Mouse (Mus musculus) hindbrain, embryonic 10.5 days (tissue): ENCODE measurements at regions not wholly inside any gene's neighbourhood (a gene's known extent, or its start where the extent isn't known, plus 50 kb on each side); places are given as distances from the start of the nearest gene placed in this dataset.

ENCODE experiments used
- DNase-seq: peaks from one replicate; pipeline ENCODE4 v3.0.0-alpha.2; 2017; ENCODE audit warnings: low spot score
- H3K27ac ChIP-seq: fragments of 300-500 bp; sonication (generic); 2 replicates; pipeline ENCODE4 v1.5.1; 2016; ENCODE audit warnings: mild to moderate bottlenecking, moderate library complexity
- H3K27me3 ChIP-seq: fragments of 300-500 bp; sonication (generic); 2 replicates; pipeline ENCODE4 v1.6.1; 2016; ENCODE audit warnings: mild to moderate bottlenecking; ENCODE audit not compliant: poor library complexity, insufficient read depth, severe bottlenecking
- H3K36me3 ChIP-seq: fragments of 300-500 bp; sonication (generic); 2 replicates; pipeline ENCODE4 v1.6.1; 2016; ENCODE audit warnings: mild to moderate bottlenecking, moderate library complexity
- H3K4me1 ChIP-seq: fragments of 300-500 bp; sonication (generic); replicated peaks from 2 replicates; pipeline ENCODE4 v1.6.1; 2016; ENCODE audit warnings: mild to moderate bottlenecking
- H3K4me3 ChIP-seq: fragments of 300-500 bp; sonication (generic); 2 replicates; pipeline ENCODE4 v1.5.1; 2016; ENCODE audit warnings: mild to moderate bottlenecking, moderate library complexity
- H3K9me3 ChIP-seq: fragments of 300-500 bp; sonication (generic); 2 replicates; pipeline ENCODE4 v1.6.1; 2016; ENCODE audit warnings: mild to moderate bottlenecking, moderate library complexity
- WGBS: fragments of 180-500 bp; shearing (Covaris S2); methylation state at CpG from one replicate; pipeline ENCODE4 v1.1.7; 2016; 5-methylcytosine and 5-hydroxymethylcytosine counted together

GRCm38 (mm10) chr6:93548311-93548710 lies 605.0 kb upstream of the Adamts9 start:
- DNase-seq = no peak
- H3K4me3 ChIP-seq = no peak overlapping the region
- H3K27ac ChIP-seq = no peak overlapping the region
- H3K9me3 ChIP-seq = no peaks in the 10 kb centered on the region
- no peaks in the 10 kb centered on the region for H3K4me1 ChIP-seq
- H3K27me3 ChIP-seq = no peaks in the 10 kb centered on the region
- H3K36me3 ChIP-seq = no peaks in the 10 kb centered on the region
- 86% methylated on average over 2 of the region's 2 CpGs for WGBS

GRCm38 (mm10) chr6:93544246-93544645 lies 601.0 kb upstream of the Adamts9 start:
- no peak overlapping the region for H3K4me3 ChIP-seq
- H3K4me1 ChIP-seq = no peaks in the 10 kb centered on the region; the same call in 1 of the 2 replicates
- DNase-seq = no peak
- H3K27me3 ChIP-seq = no peaks in the 10 kb centered on the region
- no peak overlapping the region for H3K27ac ChIP-seq
- H3K9me3 ChIP-seq = no peaks in the 10 kb centered on the region
- H3K36me3 ChIP-seq = no peaks in the 10 kb centered on the region
- WGBS = 39% methylated on average over 1 of the region's 1 CpGs

GRCm38 (mm10) chr6:93543354-93544129 lies 600.2 kb upstream of the Adamts9 start:
- Histone ChIP-seq H3K9me3 (no peaks in the 10 kb centered on the region), H3K27me3 (no peaks in the 10 kb centered on the region), H3K4me3 (no peak overlapping the region), H3K27ac (no peak overlapping the region), H3K4me1 (no peaks in the 10 kb centered on the region; the same call in 1 of the 2 replicates), H3K36me3 (no peaks in the 10 kb centered on the region)
- 68% methylated on average over 15 of the region's 15 CpGs for WGBS
- DNase-seq = no peak

- Histone ChIP-seq H3K27ac (no peak overlapping the region), H3K9me3 (no peaks in the 10 kb centered on the region), H3K4me1 (no peaks in the 10 kb centered on the region; the same call in 1 of the 2 replicates), H3K4me3 (no peak overlapping the region), H3K27me3 (no peaks in the 10 kb centered on the region), H3K36me3 (no peaks in the 10 kb centered on the region)
- DNase-seq = no peak
- 93% methylated on average over 1 of the region's 1 CpGs for WGBS
Observed at GRCm38 (mm10) chr6:93539583-93539982, 596.3 kb upstream of the Adamts9 start.

- no peak overlapping the region for H3K27ac ChIP-seq
- no peak overlapping the region for H3K4me3 ChIP-seq
- no peak for DNase-seq
- H3K9me3 ChIP-seq = no peaks in the 10 kb centered on the region
- no peaks in the 10 kb centered on the region for H3K36me3 ChIP-seq
- no peaks in the 10 kb centered on the region for H3K27me3 ChIP-seq
- 70% methylated on average over 4 of the region's 4 CpGs for WGBS
- H3K4me1 ChIP-seq = no peaks in the 10 kb centered on the region; the same call in 1 of the 2 replicates
Observed at GRCm38 (mm10) chr6:93539171-93539570, 595.9 kb upstream of the Adamts9 start.

GRCm38 (mm10) chr6:93537971-93538370 lies 594.7 kb upstream of the Adamts9 start:
- Histone ChIP-seq H3K27ac (no peak overlapping the region), H3K9me3 (no peaks in the 10 kb centered on the region), H3K4me1 (no peaks in the 10 kb centered on the region; the same call in 1 of the 2 replicates), H3K4me3 (no peak overlapping the region), H3K27me3 (no peaks in the 10 kb centered on the region), H3K36me3 (no peaks in the 10 kb centered on the region)
- 76% methylated on average over 1 of the region's 1 CpGs for WGBS
- no peak for DNase-seq

GRCm38 (mm10) chr6:93537126-93537525 lies 593.8 kb upstream of the Adamts9 start:
- no peaks in the 10 kb centered on the region; the same call in 1 of the 2 replicates for H3K4me1 ChIP-seq
- DNase-seq = no peak
- H3K27me3 ChIP-seq = no peaks in the 10 kb centered on the region
- WGBS = 82% methylated on average over 1 of the region's 1 CpGs
- H3K9me3 ChIP-seq = no peaks in the 10 kb centered on the region
- no peaks in the 10 kb centered on the region for H3K36me3 ChIP-seq
- H3K27ac ChIP-seq = no peak overlapping the region
- no peak overlapping the region for H3K4me3 ChIP-seq

GRCm38 (mm10) chr6:93513818-93514217 lies 570.5 kb upstream of the Adamts9 start:
- no peaks in the 10 kb centered on the region for H3K9me3 ChIP-seq
- no peaks in the 10 kb centered on the region for H3K27me3 ChIP-seq
- no peaks in the 10 kb centered on the region for H3K4me1 ChIP-seq
- DNase-seq = no peak
- no peak overlapping the region for H3K4me3 ChIP-seq
- WGBS = 92% methylated on average over 2 of the region's 2 CpGs
- H3K36me3 ChIP-seq = no peaks in the 10 kb centered on the region
- H3K27ac ChIP-seq = no peak overlapping the region

GRCm38 (mm10) chr6:93509857-93510256 lies 566.6 kb upstream of the Adamts9 start:
- H3K9me3 ChIP-seq = no peaks in the 10 kb centered on the region
- peak; percentile 5 for DNase-seq
- H3K27me3 ChIP-seq = no peaks in the 10 kb centered on the region
- no peak overlapping the region for H3K27ac ChIP-seq
- H3K4me3 ChIP-seq = no peak overlapping the region
- 31% methylated on average over 1 of the region's 1 CpGs for WGBS
- no peaks in the 10 kb centered on the region for H3K36me3 ChIP-seq
- no peaks in the 10 kb centered on the region for H3K4me1 ChIP-seq

- Histone ChIP-seq H3K27ac (no peak overlapping the region), H3K36me3 (no peaks in the 10 kb centered on the region), H3K27me3 (no peaks in the 10 kb centered on the region), H3K4me1 (no peaks in the 10 kb centered on the region), H3K4me3 (no peak overlapping the region), H3K9me3 (no peaks in the 10 kb centered on the region)
- DNase-seq = no peak
- 75% methylated on average over 4 of the region's 4 CpGs for WGBS
Observed at GRCm38 (mm10) chr6:93497824-93498223, 554.5 kb upstream of the Adamts9 start.

- H3K27ac ChIP-seq = no peak overlapping the region
- no peak for DNase-seq
- WGBS = 78% methylated on average over 2 of the region's 2 CpGs
Observed at GRCm38 (mm10) chr6:93488441-93488955, 545.2 kb upstream of the Adamts9 start.

GRCm38 (mm10) chr6:93478521-93478920 lies 535.2 kb upstream of the Adamts9 start:
- H3K36me3 ChIP-seq = no peaks in the 10 kb centered on the region
- H3K4me1 ChIP-seq = no peaks in the 10 kb centered on the region; the same call in 1 of the 2 replicates

More at GRCm38 (mm10) chr6:93488441-93488955, 545.2 kb upstream of the Adamts9 start:
- no peaks in the 10 kb centered on the region for H3K36me3 ChIP-seq
- H3K4me1 ChIP-seq = peaks cover 6% of the 10 kb centered on the region; the same call in 1 of the 2 replicates
- no peaks in the 10 kb centered on the region for H3K9me3 ChIP-seq
- H3K27me3 ChIP-seq = no peaks in the 10 kb centered on the region
- no peak overlapping the region for H3K4me3 ChIP-seq

GRCm38 (mm10) chr6:93474981-93475380 lies 531.7 kb upstream of the Adamts9 start:
- no peaks in the 10 kb centered on the region for H3K9me3 ChIP-seq
- H3K27ac ChIP-seq = no peak overlapping the region
- DNase-seq = no peak
- no peaks in the 10 kb centered on the region for H3K36me3 ChIP-seq
- no peaks in the 10 kb centered on the region for H3K27me3 ChIP-seq
- no peaks in the 10 kb centered on the region for H3K4me1 ChIP-seq
- no peak overlapping the region for H3K4me3 ChIP-seq
- 46% methylated on average over 1 of the region's 1 CpGs for WGBS

More at GRCm38 (mm10) chr6:93478521-93478920, 535.2 kb upstream of the Adamts9 start:
- DNase-seq = no peak
- no peaks in the 10 kb centered on the region for H3K9me3 ChIP-seq
- H3K27me3 ChIP-seq = no peaks in the 10 kb centered on the region
- WGBS = 66% methylated on average over 2 of the region's 2 CpGs
- H3K4me3 ChIP-seq = no peak overlapping the region
- no peak overlapping the region for H3K27ac ChIP-seq
